Mouse (Mus musculus): ENCODE data around the gene Fam163a. TPM values are rescaled to one million over a fixed set of nuclear protein-coding genes. Genes with fewer than 3 reads are reported as not detected.

Gene Fam163a
- 1.3 TPM for polyA plus RNA-seq (2014; fragmentation: Illumina TruSeq; extraction: RNeasy Lipid Tissue Mini Kit (QIAGEN cat#74804))

DNA sequence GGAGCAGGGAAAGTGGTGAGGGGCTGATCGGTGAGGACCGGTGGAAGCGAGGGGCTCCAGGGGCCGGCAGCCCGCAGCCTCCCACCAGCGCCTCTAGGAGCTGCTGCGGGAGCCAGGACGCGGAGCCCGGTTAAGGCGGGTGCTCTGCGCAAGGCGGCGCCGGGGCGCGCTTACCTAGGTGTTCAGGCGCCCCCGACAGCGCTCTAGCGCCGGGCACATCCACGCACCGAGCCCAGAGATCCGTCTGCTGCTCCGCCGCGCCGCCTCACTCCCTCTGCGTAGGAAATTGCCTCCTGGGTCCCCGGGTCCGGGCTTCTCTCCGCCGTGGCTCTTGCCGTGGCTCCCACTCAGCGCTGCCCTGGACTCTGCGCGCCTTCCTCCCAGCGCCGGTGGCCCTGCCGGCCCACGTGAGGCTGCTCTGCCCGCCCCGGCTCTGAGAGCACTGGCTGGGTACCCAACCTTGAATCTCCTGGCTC lies at the start of gene Fam163a:
TSS of gene Fam163a (minus strand) at position 371 of the 476 bp plus-strand sequence.

DNA sequence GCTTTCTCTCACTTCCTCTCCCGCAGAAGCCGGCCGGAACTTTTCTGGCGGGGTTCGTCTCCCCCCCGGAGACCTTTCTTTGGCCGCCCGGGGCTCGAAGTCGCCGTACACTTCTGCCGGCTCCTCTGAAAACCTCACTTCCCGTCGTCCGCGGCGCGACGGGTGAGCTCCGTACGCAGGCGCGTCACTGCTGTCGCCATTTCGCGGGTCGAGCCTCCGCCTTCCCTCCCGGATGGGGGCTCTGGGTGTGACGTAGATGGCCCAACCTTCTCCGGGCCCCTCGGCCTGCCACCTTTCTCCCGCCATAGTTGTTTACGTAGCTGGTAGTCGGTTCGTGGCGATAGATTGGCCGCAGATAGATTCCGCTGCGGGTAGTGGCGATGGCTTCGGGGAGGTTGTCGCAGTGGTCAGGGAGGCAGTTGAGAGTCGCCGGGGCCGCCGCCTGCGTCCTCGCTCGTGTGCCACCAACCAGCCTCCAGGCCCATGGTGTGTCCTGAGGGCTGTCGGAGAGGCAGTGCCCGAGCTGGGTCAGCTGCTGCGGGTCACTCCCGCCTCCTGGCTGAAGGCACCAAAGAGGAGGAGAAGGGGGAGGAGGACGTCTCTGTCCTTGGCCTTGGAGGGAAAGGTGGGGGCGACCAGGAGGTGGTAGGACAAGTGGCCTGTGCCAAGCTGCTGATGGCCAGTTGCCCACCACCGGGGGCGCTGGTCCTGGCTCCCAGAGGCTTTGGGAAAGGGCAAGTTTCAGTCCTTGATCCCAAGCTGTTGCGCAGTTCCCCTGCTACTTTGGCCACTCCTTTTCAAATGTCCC lies 168.7 kb downstream of the Fam163a start, which contains the start of gene Tor1aip1:
TSS of gene Tor1aip1 (minus strand) at position 551 of the 808 bp plus-strand sequence.

DNA sequence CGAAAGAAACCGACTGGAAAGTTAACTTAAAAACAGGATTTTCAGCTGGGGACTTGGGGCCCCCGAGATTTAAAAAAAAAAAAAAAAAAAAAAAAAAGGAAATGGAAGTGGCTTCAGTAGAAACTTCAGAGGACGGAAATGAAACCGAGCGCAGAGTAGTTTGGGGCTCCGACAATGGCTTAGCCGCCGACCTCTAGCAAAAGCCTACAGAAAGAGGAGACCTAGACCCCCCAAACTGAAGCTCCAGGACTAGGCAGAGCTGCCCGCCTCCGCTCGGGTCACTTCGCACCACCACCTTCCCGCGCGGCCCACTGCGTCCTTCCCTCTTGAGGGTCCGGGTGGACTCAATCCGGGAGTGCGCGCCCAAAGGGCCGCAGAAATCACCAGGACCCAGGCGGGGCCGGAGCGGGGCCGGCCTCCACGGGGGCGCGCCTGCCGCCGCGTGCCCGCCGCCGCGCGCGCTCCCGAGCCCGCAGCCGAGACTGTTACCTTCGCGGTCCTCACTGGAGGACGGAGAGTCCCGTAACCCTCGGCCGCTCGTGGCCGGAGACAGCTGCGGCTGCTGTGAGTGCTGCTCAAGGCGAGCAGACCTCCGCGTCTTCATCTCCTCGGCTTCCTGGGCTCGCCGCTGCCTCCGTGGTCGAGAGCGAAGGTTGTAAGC lies 169.4 kb downstream of the Fam163a start, which contains the start of gene Tor1aip2:
TSS of gene Tor1aip2 (plus strand) at position 135 of the 661 bp plus-strand sequence.

Other genes starting within 250 kb of the Fam163a start
- gene Cep350, start 231.8 kb downstream of the Fam163a start, polyA plus RNA-seq (2014; fragmentation: Illumina TruSeq; extraction: RNeasy Lipid Tissue Mini Kit (QIAGEN cat#74804)): 48.4 TPM
- 320 TPM for gene Tor1aip2, start 169.6 kb downstream of the Fam163a start, polyA plus RNA-seq (2014; fragmentation: Illumina TruSeq; extraction: RNeasy Lipid Tissue Mini Kit (QIAGEN cat#74804))
- 142 TPM for gene Tor1aip1, start 168.5 kb downstream of the Fam163a start, polyA plus RNA-seq (2014; fragmentation: Illumina TruSeq; extraction: RNeasy Lipid Tissue Mini Kit (QIAGEN cat#74804))
- 29.8 TPM for gene Tdrd5, start 98.6 kb upstream of the Fam163a start, polyA plus RNA-seq (2014; fragmentation: Illumina TruSeq; extraction: RNeasy Lipid Tissue Mini Kit (QIAGEN cat#74804))
- gene Nphs2, start 105.7 kb upstream of the Fam163a start, polyA plus RNA-seq (2014; fragmentation: Illumina TruSeq; extraction: RNeasy Lipid Tissue Mini Kit (QIAGEN cat#74804)): 5.2 TPM
- 8.0 TPM for gene Gm2000, start 161.0 kb upstream of the Fam163a start, polyA plus RNA-seq (2014; fragmentation: Illumina TruSeq; extraction: RNeasy Lipid Tissue Mini Kit (QIAGEN cat#74804))
- 7.9 TPM for gene Axdnd1, start 216.1 kb upstream of the Fam163a start, polyA plus RNA-seq (2014; fragmentation: Illumina TruSeq; extraction: RNeasy Lipid Tissue Mini Kit (QIAGEN cat#74804))